Mouse (Mus musculus) stomach, postnatal 0 days (tissue): Measurements from ENCODE around the gene Hapln1. TPM values are rescaled to one million over a fixed set of nuclear protein-coding genes. Genes with fewer than 3 reads are reported as not detected.

Experiments
- ATAC-seq: fragments of 200-750 bp; cut with Nextera tagmentation; 2 replicates; pipeline ENCODE4 v1.8.0; 2017; ENCODE audit not compliant: low FRiP score, low TSS enrichment
- DNase-seq: peaks from one replicate; pipeline ENCODE4 v3.0.0-alpha.2; 2016; ENCODE audit warnings: low spot score
- H3K27ac ChIP-seq: fragments of 300-500 bp; sonication (generic); replicated peaks from 2 replicates; pipeline ENCODE4 v1.5.1; 2014; ENCODE audit warnings: mild to moderate bottlenecking, control low read depth
- H3K27me3 ChIP-seq: fragments of 300-500 bp; sonication (generic); 2 replicates; pipeline ENCODE4 v1.6.1; 2014; ENCODE audit warnings: low read length; ENCODE audit not compliant: control insufficient read depth, insufficient read depth
- H3K36me3 ChIP-seq: fragments of 300-500 bp; sonication (generic); 2 replicates; pipeline ENCODE4 v1.6.1; 2014; ENCODE audit warnings: low read length, mixed read lengths; ENCODE audit not compliant: control insufficient read depth, insufficient read depth
- H3K4me1 ChIP-seq: fragments of 300-500 bp; sonication (generic); replicated peaks from 2 replicates; pipeline ENCODE4 v1.6.1; 2014; ENCODE audit warnings: antibody characterized with exemption; ENCODE audit not compliant: control insufficient read depth, insufficient read depth
- H3K4me2 ChIP-seq: fragments of 300-500 bp; sonication (generic); replicated peaks from 2 replicates; pipeline ENCODE4 v1.6.1; 2014; ENCODE audit warnings: low read depth, mild to moderate bottlenecking, control low read depth, moderate library complexity
- H3K4me3 ChIP-seq: fragments of 300-500 bp; sonication (generic); 2 replicates; pipeline ENCODE4 v1.5.1; 2014; ENCODE audit warnings: low read depth, low read length, control low read depth
- H3K9ac ChIP-seq: fragments of 300-500 bp; sonication (generic); 2 replicates; pipeline ENCODE4 v1.6.1; 2014; ENCODE audit warnings: mild to moderate bottlenecking, low read length, control low read depth, mixed read lengths
- H3K9me3 ChIP-seq: fragments of 300-500 bp; sonication (generic); 2 replicates; pipeline ENCODE4 v1.6.1; 2016; ENCODE audit warnings: low read length; ENCODE audit not compliant: control insufficient read depth
- CTCF ChIP-seq: IDR thresholded peaks from 2 replicates; pipeline ENCODE4 v1.5.1; 2016; ENCODE audit warnings: antibody characterized with exemption, low read depth, mild to moderate bottlenecking, moderate library complexity
- EP300 ChIP-seq: optimal IDR thresholded peaks from 2 replicates; pipeline ENCODE3; 2016; ENCODE audit warnings: antibody characterized with exemption
- WGBS: fragments of 180-500 bp; shearing (Covaris S2); extraction: QIAGEN DNeasy Blood & Tissue Kit; methylation state at CpG from one replicate; pipeline ENCODE4 v1.1.7; 2014; 5-methylcytosine and 5-hydroxymethylcytosine counted together
- polyA plus RNA-seq: library from polyadenylated mRNA; unstranded; fragments of >200 nt; fragmentation: Nextera tagmentation; extraction: Ambion mirVana; gene quantifications from 2 replicates; pipeline ENCODE4 v1.2.1, GENCODE M21; 2015

The Hapln1 gene
- polyA plus RNA-seq, 1 experiment from 2014 or later, result 0.61 TPM

GRCm38 (mm10) chr13:89549507-89549906 is 9.9 kb downstream of the Hapln1 start:
- WGBS, result 53% methylated on average over 4 of the region's 4 CpGs
- ATAC-seq (no peak), DNase-seq (no peak)
- TF ChIP-seq EP300, result no peak
- no peak for TF ChIP-seq CTCF
- no peak overlapping the region for H3K4me2 ChIP-seq
- no peaks in the 10 kb centered on the region for H3K27me3 ChIP-seq
- no peak overlapping the region for H3K9ac ChIP-seq
- H3K4me1 ChIP-seq, result no peaks in the 10 kb centered on the region
- H3K9me3 ChIP-seq, result no peaks in the 10 kb centered on the region
- no peak overlapping the region for H3K27ac ChIP-seq
- no peak overlapping the region for H3K4me3 ChIP-seq
- H3K36me3 ChIP-seq, result no peaks in the 10 kb centered on the region

GRCm38 (mm10) chr13:89551502-89551901 is 11.9 kb downstream of the Hapln1 start:
- H3K36me3 ChIP-seq, result no peaks in the 10 kb centered on the region
- ATAC-seq, result no peak
- no peak overlapping the region for H3K4me3 ChIP-seq
- H3K4me1 ChIP-seq, result no peaks in the 10 kb centered on the region
- no peak overlapping the region for H3K27ac ChIP-seq
- TF ChIP-seq EP300 (no peak), CTCF (peak; percentile 71)
- H3K9ac ChIP-seq, result no peak overlapping the region
- 14% methylated on average over 1 of the region's 1 CpGs for WGBS
- no peak overlapping the region for H3K4me2 ChIP-seq
- DNase-seq, result no peak
- no peaks in the 10 kb centered on the region for H3K9me3 ChIP-seq
- H3K27me3 ChIP-seq, result no peaks in the 10 kb centered on the region

- no peaks in the 10 kb centered on the region for H3K36me3 ChIP-seq
- H3K27me3 ChIP-seq, result no peaks in the 10 kb centered on the region
- TF ChIP-seq CTCF, result no peak
- TF ChIP-seq EP300, result no peak
- H3K27ac ChIP-seq, result no peak overlapping the region
- H3K4me2 ChIP-seq, result no peak overlapping the region
- no peak overlapping the region for H3K9ac ChIP-seq
- 89% methylated on average over 5 of the region's 5 CpGs for WGBS
- H3K9me3 ChIP-seq, result no peaks in the 10 kb centered on the region
- H3K4me3 ChIP-seq, result no peak overlapping the region
- ATAC-seq (no peak), DNase-seq (no peak)
- no peaks in the 10 kb centered on the region for H3K4me1 ChIP-seq
Measured at GRCm38 (mm10) chr13:89564518-89564917, 24.9 kb downstream of the Hapln1 start.

- DNase-seq (no peak), ATAC-seq (no peak)
- Histone ChIP-seq H3K36me3 (no peaks in the 10 kb centered on the region), H3K4me2 (no peak overlapping the region), H3K9me3 (no peaks in the 10 kb centered on the region), H3K4me3 (no peak overlapping the region), H3K27ac (no peak overlapping the region), H3K27me3 (no peaks in the 10 kb centered on the region), H3K9ac (no peak overlapping the region), H3K4me1 (no peaks in the 10 kb centered on the region)
- TF ChIP-seq EP300 (no peak), CTCF (no peak)
- WGBS, result 55% methylated on average over 4 of the region's 4 CpGs
Measured at GRCm38 (mm10) chr13:89566300-89566699, 26.7 kb downstream of the Hapln1 start.

- Histone ChIP-seq H3K4me3 (no peak overlapping the region), H3K27ac (no peak overlapping the region), H3K36me3 (no peaks in the 10 kb centered on the region), H3K9me3 (no peaks in the 10 kb centered on the region), H3K4me1 (no peaks in the 10 kb centered on the region), H3K27me3 (no peaks in the 10 kb centered on the region), H3K4me2 (no peak overlapping the region), H3K9ac (no peak overlapping the region)
- no peak for TF ChIP-seq EP300
- peak; percentile 15; the same call in 1 of the 2 replicates for TF ChIP-seq CTCF
- WGBS, result 96% methylated on average over 2 of the region's 2 CpGs
- no peak for DNase-seq
- ATAC-seq, result no peak
Measured at GRCm38 (mm10) chr13:89579115-89579514, 39.5 kb downstream of the Hapln1 start.

- Histone ChIP-seq H3K4me1 (no peaks in the 10 kb centered on the region), H3K36me3 (no peaks in the 10 kb centered on the region), H3K27ac (no peak overlapping the region), H3K9me3 (no peaks in the 10 kb centered on the region), H3K4me3 (no peak overlapping the region), H3K4me2 (no peak overlapping the region), H3K9ac (no peak overlapping the region), H3K27me3 (no peaks in the 10 kb centered on the region)
- 57% methylated on average over 4 of the region's 4 CpGs for WGBS
- DNase-seq, result no peak
- ATAC-seq, result no peak
- TF ChIP-seq CTCF (no peak), EP300 (no peak)
Measured at GRCm38 (mm10) chr13:89583138-89583746, 43.6 kb downstream of the Hapln1 start.
